Mouse (Mus musculus) bone marrow macrophage, adult 2 months (primary cell): ENCODE data around the gene Dnaaf5. TPM values are rescaled to one million over a fixed set of nuclear protein-coding genes. Genes with fewer than 3 reads are reported as not detected.

ENCODE experiments used
- H3K27ac ChIP-seq: 2 replicates; pipeline ENCODE4 v1.5.1; 2012; ENCODE audit warnings: low read depth, low read length; ENCODE audit not compliant: insufficient read depth
- H3K4me1 ChIP-seq: 2 replicates; pipeline ENCODE4 v1.6.1; 2012; ENCODE audit warnings: low read length; ENCODE audit not compliant: control insufficient read depth, insufficient read depth
- H3K4me3 ChIP-seq: 2 replicates; pipeline ENCODE4 v1.5.1; 2012; ENCODE audit warnings: mild to moderate bottlenecking, low read length, moderate library complexity; ENCODE audit not compliant: insufficient read depth
- CTCF ChIP-seq: IDR thresholded peaks from 2 replicates; pipeline ENCODE4 v1.5.1; 2012; ENCODE audit warnings: low read depth, mild to moderate bottlenecking, low read length, moderate library complexity
- POLR2A ChIP-seq: IDR thresholded peaks from 2 replicates; pipeline ENCODE4 v1.6.1; 2012; ENCODE audit warnings: mild to moderate bottlenecking, low read depth, low read length, borderline replicate concordance
- polyA plus RNA-seq: library from polyadenylated mRNA; stranded (reverse); fragments of >200 nt; gene quantifications from 2 replicates; pipeline ENCODE4 v1.2.4, GENCODE M21; 2012; ENCODE audit not compliant: missing spikeins, insufficient read depth, insufficient read length

The Dnaaf5 gene
- polyA plus RNA-seq, 1 experiment = 7.5 TPM

GRCm38 (mm10) chr5:139161632-139162031 is 11.6 kb downstream of the Dnaaf5 start:
- Histone ChIP-seq H3K4me1 (no peaks in the 10 kb centered on the region), H3K4me3 (no peak overlapping the region), H3K27ac (no peak overlapping the region)
- TF ChIP-seq POLR2A (no peak), CTCF (no peak)

- H3K27ac ChIP-seq = no peak overlapping the region
- TF ChIP-seq CTCF (no peak), POLR2A (no peak)
- no peak overlapping the region for H3K4me3 ChIP-seq
- H3K4me1 ChIP-seq = no peaks in the 10 kb centered on the region
Measured at GRCm38 (mm10) chr5:139166781-139167361, 16.8 kb downstream of the Dnaaf5 start.

- TF ChIP-seq CTCF = no peak
- TF ChIP-seq POLR2A = no peak
- H3K4me1 ChIP-seq = no peaks in the 10 kb centered on the region
- H3K27ac ChIP-seq = no peak overlapping the region
- H3K4me3 ChIP-seq = no peak overlapping the region
Measured at GRCm38 (mm10) chr5:139167548-139167947, 17.5 kb downstream of the Dnaaf5 start.

GRCm38 (mm10) chr5:139171929-139172328 is 21.9 kb downstream of the Dnaaf5 start:
- no peaks in the 10 kb centered on the region for H3K4me1 ChIP-seq
- H3K27ac ChIP-seq = no peak overlapping the region
- TF ChIP-seq CTCF (no peak), POLR2A (no peak)
- no peak overlapping the region for H3K4me3 ChIP-seq

- Histone ChIP-seq H3K27ac (no peak overlapping the region), H3K4me3 (no peak overlapping the region), H3K4me1 (no peaks in the 10 kb centered on the region)
- TF ChIP-seq POLR2A (no peak), CTCF (no peak)
Measured at GRCm38 (mm10) chr5:139174141-139174540, 24.1 kb downstream of the Dnaaf5 start.

- H3K27ac ChIP-seq = no peak overlapping the region
- no peaks in the 10 kb centered on the region for H3K4me1 ChIP-seq
- no peak overlapping the region for H3K4me3 ChIP-seq
- TF ChIP-seq CTCF = no peak
- no peak for TF ChIP-seq POLR2A
Measured at GRCm38 (mm10) chr5:139174556-139175547, 24.8 kb downstream of the Dnaaf5 start.

GRCm38 (mm10) chr5:139178895-139179631 is 29.0 kb downstream of the Dnaaf5 start:
- H3K27ac ChIP-seq = no peak overlapping the region
- H3K4me1 ChIP-seq = no peaks in the 10 kb centered on the region
- TF ChIP-seq CTCF (peak; percentile 79), POLR2A (no peak)
- H3K4me3 ChIP-seq = no peak overlapping the region

GRCm38 (mm10) chr5:139183131-139183530 is 33.1 kb downstream of the Dnaaf5 start:
- TF ChIP-seq POLR2A = no peak
- TF ChIP-seq CTCF = no peak
- no peak overlapping the region for H3K27ac ChIP-seq
- H3K4me3 ChIP-seq = no peak overlapping the region
- no peaks in the 10 kb centered on the region for H3K4me1 ChIP-seq

- TF ChIP-seq CTCF (no peak), POLR2A (no peak)
- Histone ChIP-seq H3K4me1 (no peaks in the 10 kb centered on the region), H3K4me3 (no peak overlapping the region), H3K27ac (no peak overlapping the region)
Measured at GRCm38 (mm10) chr5:139183601-139184000, 33.6 kb downstream of the Dnaaf5 start.

GRCm38 (mm10) chr5:139184897-139185296 is 34.9 kb downstream of the Dnaaf5 start:
- TF ChIP-seq CTCF = no peak
- no peak for TF ChIP-seq POLR2A

More at GRCm38 (mm10) chr5:139184897-139185296, 34.9 kb downstream of the Dnaaf5 start:
- Histone ChIP-seq H3K4me3 (no peak overlapping the region), H3K4me1 (no peaks in the 10 kb centered on the region), H3K27ac (no peak overlapping the region)
